Mouse (Mus musculus) olfactory bulb, adult 2 months (tissue): Measurements from ENCODE around the gene Otulinl. TPM values are rescaled to one million over a fixed set of nuclear protein-coding genes. Genes with fewer than 3 reads are reported as not detected.
A peak's percentile ranks its signal among the peaks of the same experiment; 100 is the strongest.

ENCODE experiments used
- H3K27ac ChIP-seq: fragments of 200-500 bp; 2 replicates; pipeline ENCODE4 v1.5.1; 2012; ENCODE audit warnings: low read depth, low read length; ENCODE audit not compliant: insufficient read depth
- H3K4me1 ChIP-seq: fragments of 200-500 bp; 2 replicates; pipeline ENCODE4 v1.6.1; 2012; ENCODE audit warnings: low read length; ENCODE audit not compliant: control insufficient read depth, insufficient read depth
- H3K4me3 ChIP-seq: fragments of 200-500 bp; 2 replicates; pipeline ENCODE4 v1.5.1; 2012; ENCODE audit warnings: mild to moderate bottlenecking, low read depth, low read length, moderate library complexity; ENCODE audit not compliant: insufficient read depth
- CTCF ChIP-seq: fragments of 200-500 bp; IDR thresholded peaks from 2 replicates; pipeline ENCODE4 v1.5.1; 2012; ENCODE audit warnings: low read depth, mild to moderate bottlenecking, low read length, moderate library complexity; ENCODE audit not compliant: insufficient read depth
- POLR2A ChIP-seq: fragments of 200-500 bp; IDR thresholded peaks from 2 replicates; pipeline ENCODE4 v1.6.1; 2012; ENCODE audit warnings: mild to moderate bottlenecking, low read depth, low read length, moderate library complexity; ENCODE audit not compliant: insufficient read depth
- WGBS: fragments of 180-500 bp; shearing (Covaris S2); methylation state at CpG from one replicate; pipeline ENCODE4 v1.1.7; 2018; 5-methylcytosine and 5-hydroxymethylcytosine counted together
- polyA plus RNA-seq: library from polyadenylated mRNA; stranded (reverse); fragments of >200 nt; gene quantifications from 2 replicates; pipeline ENCODE4 v1.2.4, GENCODE M21; 2012; ENCODE audit warnings: low replicate concordance; ENCODE audit not compliant: missing spikeins, insufficient read depth, insufficient read length

Gene Otulinl
- polyA plus RNA-seq, 1 experiment, result not detected

GRCm38 (mm10) chr15:27646665-27647064, 34.7 kb downstream of the Otulinl start:
- 94% methylated on average over 8 of the region's 8 CpGs for WGBS
- TF ChIP-seq POLR2A (no peak), CTCF (no peak)
- H3K4me1 ChIP-seq, result peaks cover 2% of the 10 kb centered on the region; the same call in 1 of the 2 replicates
- H3K4me3 ChIP-seq, result no peak overlapping the region
- H3K27ac ChIP-seq, result no peak overlapping the region

- WGBS, result 82% methylated on average over 3 of the region's 3 CpGs
- H3K4me3 ChIP-seq, result no peak overlapping the region
- H3K4me1 ChIP-seq, result peaks cover 2% of the 10 kb centered on the region; the same call in 1 of the 2 replicates
- no peak for TF ChIP-seq CTCF
- no peak for TF ChIP-seq POLR2A
- no peak overlapping the region for H3K27ac ChIP-seq
Observed at GRCm38 (mm10) chr15:27645250-27645649, 36.1 kb downstream of the Otulinl start.

- no peak for TF ChIP-seq CTCF
- TF ChIP-seq POLR2A, result no peak
- Histone ChIP-seq H3K27ac (no peak overlapping the region), H3K4me1 (peaks cover 2% of the 10 kb centered on the region; the same call in 1 of the 2 replicates), H3K4me3 (no peak overlapping the region)
- 89% methylated on average over 3 of the region's 3 CpGs for WGBS
Observed at GRCm38 (mm10) chr15:27642895-27643294, 38.5 kb downstream of the Otulinl start.

GRCm38 (mm10) chr15:27641171-27641570, 40.2 kb downstream of the Otulinl start:
- peaks cover 2% of the 10 kb centered on the region; the same call in 1 of the 2 replicates for H3K4me1 ChIP-seq
- no peak for TF ChIP-seq CTCF
- no peak for TF ChIP-seq POLR2A
- WGBS, result 79% methylated on average over 12 of the region's 12 CpGs
- H3K4me3 ChIP-seq, result no peak overlapping the region
- no peak overlapping the region for H3K27ac ChIP-seq

- 47% methylated on average over 8 of the region's 8 CpGs for WGBS
- Histone ChIP-seq H3K4me3 (no peak overlapping the region), H3K4me1 (peaks cover 4% of the 10 kb centered on the region), H3K27ac (no peak overlapping the region)
- TF ChIP-seq POLR2A, result no peak
- TF ChIP-seq CTCF, result no peak
Observed at GRCm38 (mm10) chr15:27633941-27634900, 47.2 kb downstream of the Otulinl start.

- Histone ChIP-seq H3K27ac (peak within 1 kb of the TSS; percentile 26; the same call in 1 of the 2 replicates), H3K4me1 (peaks cover 12% of the 10 kb centered on the region), H3K4me3 (peak within 1 kb of the TSS; percentile 71)
- 3% methylated on average over 56 of the region's 56 CpGs for WGBS
- TF ChIP-seq CTCF (no peak), POLR2A (peak; percentile 73)
Observed at GRCm38 (mm10) chr15:27630601-27631383, 50.6 kb downstream of the Otulinl start, which contains the start of gene Otulin. Gene Otulin, minus strand, starts transcription at chr15:27630693.

- H3K27ac ChIP-seq, result no peak overlapping the region
- TF ChIP-seq POLR2A (no peak), CTCF (no peak)
- peaks cover 17% of the 10 kb centered on the region for H3K4me1 ChIP-seq
- WGBS, result under 1% methylated on average over 53 of the region's 53 CpGs
- peak overlapping the region; percentile 71 for H3K4me3 ChIP-seq
Observed at GRCm38 (mm10) chr15:27629800-27630600, 51.4 kb downstream of the Otulinl start.

- Histone ChIP-seq H3K4me3 (no peak overlapping the region), H3K27ac (no peak overlapping the region), H3K4me1 (peaks cover 17% of the 10 kb centered on the region)
- no peak for TF ChIP-seq POLR2A
- TF ChIP-seq CTCF, result no peak
- 75% methylated on average over 4 of the region's 4 CpGs for WGBS
Observed at GRCm38 (mm10) chr15:27629046-27629445, 52.3 kb downstream of the Otulinl start.
